Mouse (Mus musculus): ENCODE data around the gene Tuba3b. TPM values are rescaled to one million over a fixed set of nuclear protein-coding genes. Genes with fewer than 3 reads are reported as not detected.

Gene Tuba3b
- not detected in 2 replicates for polyA plus RNA-seq (2015; fragmentation: Nextera tagmentation; extraction: Ambion mirVana)

DNA sequence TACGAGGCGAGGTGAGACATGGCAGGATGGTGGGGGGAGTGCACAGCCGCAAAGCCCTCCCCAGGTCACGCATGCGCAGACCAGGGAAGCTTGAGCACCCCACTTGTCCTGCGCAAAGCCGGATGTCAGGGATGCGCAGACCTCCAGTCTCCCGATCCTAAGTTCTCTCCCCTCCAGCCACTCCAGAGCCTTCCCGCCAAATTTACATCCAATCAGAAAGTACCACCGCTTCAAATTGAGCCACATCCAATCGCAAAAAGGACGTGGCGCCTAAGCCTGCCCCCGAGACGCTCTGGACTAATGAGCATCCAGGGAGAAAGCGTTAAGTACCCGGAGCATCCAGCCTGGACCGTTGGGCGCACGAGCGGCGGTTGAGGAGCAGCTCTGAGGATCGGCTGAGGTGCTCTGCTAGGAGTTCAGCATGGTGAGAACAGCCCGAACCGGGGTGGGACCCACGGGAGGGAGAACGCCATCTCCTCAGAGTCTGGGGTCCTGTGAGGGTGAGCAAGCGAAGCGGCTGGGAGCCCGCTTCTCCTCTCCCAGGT is at the start of gene Tuba3b:
Tuba3b (plus strand) TSS at position 92 of the 545 bp plus-strand sequence.
- H3K27ac ChIP-seq (ENCODE audit: low read length): no peak within 1 kb of the TSS
- no peak for ATAC-seq
- H3K4me2 ChIP-seq (ENCODE audit: low read depth, low read length): no peak within 1 kb of the TSS
- no peaks in the 10 kb centered on the region for H3K27me3 ChIP-seq (replicated peaks; ENCODE audit: control insufficient read depth, insufficient read depth, low read length)
- no peak within 1 kb of the TSS for H3K4me3 ChIP-seq (ENCODE audit: low read length)
- no peaks in the 10 kb centered on the region for H3K36me3 ChIP-seq (ENCODE audit: control insufficient read depth, insufficient read depth, low read length)
- no peak within 1 kb of the TSS for H3K9ac ChIP-seq (ENCODE audit: low read depth, low read length)
- H3K9me3 ChIP-seq (ENCODE audit: control insufficient read depth, low read length): no peaks in the 10 kb centered on the region
- H3K4me1 ChIP-seq (ENCODE audit: control insufficient read depth, insufficient read depth, low read length): no peaks in the 10 kb centered on the region
- WGBS: 96% methylated on average over 31 of the region's 31 CpGs

GRCm38 (mm10) chr6:145567296-145567695 is 48.3 kb upstream of the Tuba3b start:
- H3K9ac ChIP-seq (ENCODE audit: low read depth, low read length): no peak overlapping the region
- H3K36me3 ChIP-seq (ENCODE audit: control insufficient read depth, insufficient read depth, low read length): no peaks in the 10 kb centered on the region
- no peak overlapping the region for H3K27ac ChIP-seq (ENCODE audit: low read length)
- H3K4me2 ChIP-seq (ENCODE audit: low read depth, low read length): no peak overlapping the region
- no peak overlapping the region for H3K4me3 ChIP-seq (ENCODE audit: low read length)
- H3K4me1 ChIP-seq (ENCODE audit: control insufficient read depth, insufficient read depth, low read length): peaks cover 6% of the 10 kb centered on the region; the same call in 1 of the 2 replicates
- WGBS: 66% methylated on average over 8 of the region's 8 CpGs
- no peaks in the 10 kb centered on the region for H3K9me3 ChIP-seq (ENCODE audit: control insufficient read depth, low read length)
- no peak for ATAC-seq
- H3K27me3 ChIP-seq (replicated peaks; ENCODE audit: control insufficient read depth, insufficient read depth, low read length): no peaks in the 10 kb centered on the region

DNA sequence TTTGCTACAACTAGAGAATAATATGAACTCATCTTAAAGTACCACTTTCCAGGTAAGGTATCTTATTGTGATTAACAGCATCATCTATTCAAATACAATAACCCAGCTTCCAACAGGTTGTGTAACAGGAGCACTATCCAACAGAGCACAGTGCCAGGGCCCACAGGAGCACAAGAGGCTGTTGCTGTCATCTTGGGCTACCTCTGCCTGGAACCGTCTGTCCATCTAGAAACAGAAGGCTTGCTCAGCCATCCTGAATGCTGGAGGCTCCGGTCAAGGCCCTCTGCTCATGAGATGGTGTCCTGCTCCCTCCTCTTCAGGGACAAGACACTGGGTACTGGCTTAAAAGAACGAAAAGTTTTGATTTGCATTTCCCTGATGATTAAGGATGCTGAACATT is 47.7 kb upstream of the Tuba3b start:
- Histone ChIP-seq H3K4me1 (ENCODE audit: control insufficient read depth, insufficient read depth, low read length) (peaks cover 6% of the 10 kb centered on the region; the same call in 1 of the 2 replicates), H3K4me2 (ENCODE audit: low read depth, low read length) (no peak overlapping the region), H3K36me3 (ENCODE audit: control insufficient read depth, insufficient read depth, low read length) (no peaks in the 10 kb centered on the region), H3K4me3 (ENCODE audit: low read length) (no peak overlapping the region), H3K9ac (ENCODE audit: low read depth, low read length) (no peak overlapping the region), H3K27ac (ENCODE audit: low read length) (no peak overlapping the region), H3K9me3 (ENCODE audit: control insufficient read depth, low read length) (no peaks in the 10 kb centered on the region), H3K27me3 (replicated peaks; ENCODE audit: control insufficient read depth, insufficient read depth, low read length) (no peaks in the 10 kb centered on the region)
- no peak for ATAC-seq
- 88% methylated on average over 3 of the region's 3 CpGs for WGBS

DNA sequence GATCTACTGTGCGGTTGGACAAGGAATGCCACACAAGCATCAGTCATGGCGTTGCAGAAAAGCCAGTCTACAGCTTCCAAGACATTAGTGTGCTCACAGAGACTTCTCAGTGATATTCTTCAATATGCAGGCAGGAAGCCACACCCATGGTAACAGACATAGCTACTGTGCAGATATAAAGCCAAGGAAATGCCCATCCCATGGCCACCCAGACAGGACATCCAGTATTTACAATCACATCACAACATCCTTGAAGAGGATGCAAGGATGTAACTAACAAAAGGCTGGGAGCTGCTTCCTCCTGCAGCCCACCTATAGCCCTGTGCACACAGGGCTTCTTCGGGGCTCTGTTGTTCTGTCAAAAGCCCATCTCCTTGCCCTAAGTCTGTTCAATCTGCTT is 46.9 kb upstream of the Tuba3b start:
- Histone ChIP-seq H3K9me3 (ENCODE audit: control insufficient read depth, low read length) (no peaks in the 10 kb centered on the region), H3K4me3 (ENCODE audit: low read length) (no peak overlapping the region), H3K27me3 (replicated peaks; ENCODE audit: control insufficient read depth, insufficient read depth, low read length) (no peaks in the 10 kb centered on the region), H3K4me1 (ENCODE audit: control insufficient read depth, insufficient read depth, low read length) (peaks cover 6% of the 10 kb centered on the region; the same call in 1 of the 2 replicates), H3K4me2 (ENCODE audit: low read depth, low read length) (no peak overlapping the region), H3K36me3 (ENCODE audit: control insufficient read depth, insufficient read depth, low read length) (no peaks in the 10 kb centered on the region), H3K9ac (ENCODE audit: low read depth, low read length) (no peak overlapping the region), H3K27ac (ENCODE audit: low read length) (no peak overlapping the region)
- WGBS: 80% methylated on average over 3 of the region's 3 CpGs
- no peak for ATAC-seq

GRCm38 (mm10) chr6:145573250-145574013 is 42.1 kb upstream of the Tuba3b start:
- Histone ChIP-seq H3K9ac (ENCODE audit: low read depth, low read length) (no peak overlapping the region), H3K27me3 (replicated peaks; ENCODE audit: control insufficient read depth, insufficient read depth, low read length) (no peaks in the 10 kb centered on the region), H3K4me2 (ENCODE audit: low read depth, low read length) (no peak overlapping the region), H3K4me1 (ENCODE audit: control insufficient read depth, insufficient read depth, low read length) (no peaks in the 10 kb centered on the region; the same call in 1 of the 2 replicates), H3K4me3 (ENCODE audit: low read length) (no peak overlapping the region), H3K27ac (ENCODE audit: low read length) (no peak overlapping the region), H3K9me3 (ENCODE audit: control insufficient read depth, low read length) (no peaks in the 10 kb centered on the region), H3K36me3 (ENCODE audit: control insufficient read depth, insufficient read depth, low read length) (no peaks in the 10 kb centered on the region)
- ATAC-seq: no peak
- 84% methylated on average over 6 of the region's 6 CpGs for WGBS

DNA sequence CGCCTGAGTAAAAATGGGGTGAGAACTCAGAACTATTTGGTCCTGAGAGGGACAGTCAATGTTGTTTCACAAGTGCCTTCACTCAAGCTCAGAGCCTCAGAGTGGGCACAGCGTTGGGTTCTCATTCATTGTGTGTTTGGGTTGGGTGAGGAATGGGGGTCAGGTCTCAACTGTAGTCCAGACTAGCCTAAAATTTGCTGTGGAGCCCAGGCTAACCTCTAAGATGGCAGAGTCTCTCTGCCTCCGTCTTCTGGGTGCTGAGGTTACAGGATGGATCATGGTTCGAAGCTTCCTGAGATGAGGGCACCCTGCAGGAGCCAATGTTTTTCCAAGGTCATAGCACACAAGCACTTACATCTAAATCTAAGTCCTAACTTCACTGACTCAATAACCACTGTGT is 38.8 kb upstream of the Tuba3b start:
- no peak overlapping the region for H3K9ac ChIP-seq (ENCODE audit: low read depth, low read length)
- H3K4me3 ChIP-seq (ENCODE audit: low read length): no peak overlapping the region
- H3K4me1 ChIP-seq (ENCODE audit: control insufficient read depth, insufficient read depth, low read length): peaks cover 3% of the 10 kb centered on the region; the same call in 1 of the 2 replicates
- WGBS: 92% methylated on average over 4 of the region's 4 CpGs
- no peaks in the 10 kb centered on the region for H3K36me3 ChIP-seq (ENCODE audit: control insufficient read depth, insufficient read depth, low read length)
- no peak for ATAC-seq
- no peak overlapping the region for H3K4me2 ChIP-seq (ENCODE audit: low read depth, low read length)
- no peak overlapping the region for H3K27ac ChIP-seq (ENCODE audit: low read length)
- no peaks in the 10 kb centered on the region for H3K9me3 ChIP-seq (ENCODE audit: control insufficient read depth, low read length)
- H3K27me3 ChIP-seq (replicated peaks; ENCODE audit: control insufficient read depth, insufficient read depth, low read length): no peaks in the 10 kb centered on the region

GRCm38 (mm10) chr6:145578457-145579185 is 36.9 kb upstream of the Tuba3b start:
- no peak overlapping the region for H3K9ac ChIP-seq (ENCODE audit: low read depth, low read length)
- 49% methylated on average over 10 of the region's 10 CpGs for WGBS
- ATAC-seq: no peak
- H3K36me3 ChIP-seq (ENCODE audit: control insufficient read depth, insufficient read depth, low read length): no peaks in the 10 kb centered on the region
- H3K4me2 ChIP-seq (ENCODE audit: low read depth, low read length): no peak overlapping the region
- H3K4me1 ChIP-seq (ENCODE audit: control insufficient read depth, insufficient read depth, low read length): peaks cover 3% of the 10 kb centered on the region; the same call in 1 of the 2 replicates
- H3K27me3 ChIP-seq (replicated peaks; ENCODE audit: control insufficient read depth, insufficient read depth, low read length): no peaks in the 10 kb centered on the region
- H3K9me3 ChIP-seq (ENCODE audit: control insufficient read depth, low read length): no peaks in the 10 kb centered on the region
- H3K27ac ChIP-seq (ENCODE audit: low read length): no peak overlapping the region
- H3K4me3 ChIP-seq (ENCODE audit: low read length): no peak overlapping the region

GRCm38 (mm10) chr6:145579761-145580160 is 35.8 kb upstream of the Tuba3b start:
- Histone ChIP-seq H3K4me2 (ENCODE audit: low read depth, low read length) (no peak overlapping the region), H3K27ac (ENCODE audit: low read length) (no peak overlapping the region), H3K36me3 (ENCODE audit: control insufficient read depth, insufficient read depth, low read length) (no peaks in the 10 kb centered on the region), H3K4me3 (ENCODE audit: low read length) (no peak overlapping the region), H3K9ac (ENCODE audit: low read depth, low read length) (no peak overlapping the region), H3K4me1 (ENCODE audit: control insufficient read depth, insufficient read depth, low read length) (peaks cover 3% of the 10 kb centered on the region; the same call in 1 of the 2 replicates), H3K27me3 (replicated peaks; ENCODE audit: control insufficient read depth, insufficient read depth, low read length) (no peaks in the 10 kb centered on the region), H3K9me3 (ENCODE audit: control insufficient read depth, low read length) (0 out of 2 replicates have a peak, but pooled peaks cover 3% of the 10 kb centered on the region)
- WGBS: 81% methylated on average over 3 of the region's 3 CpGs
- no peak for ATAC-seq
